Mouse (Mus musculus): ENCODE data around the gene Idh1.

DNA sequence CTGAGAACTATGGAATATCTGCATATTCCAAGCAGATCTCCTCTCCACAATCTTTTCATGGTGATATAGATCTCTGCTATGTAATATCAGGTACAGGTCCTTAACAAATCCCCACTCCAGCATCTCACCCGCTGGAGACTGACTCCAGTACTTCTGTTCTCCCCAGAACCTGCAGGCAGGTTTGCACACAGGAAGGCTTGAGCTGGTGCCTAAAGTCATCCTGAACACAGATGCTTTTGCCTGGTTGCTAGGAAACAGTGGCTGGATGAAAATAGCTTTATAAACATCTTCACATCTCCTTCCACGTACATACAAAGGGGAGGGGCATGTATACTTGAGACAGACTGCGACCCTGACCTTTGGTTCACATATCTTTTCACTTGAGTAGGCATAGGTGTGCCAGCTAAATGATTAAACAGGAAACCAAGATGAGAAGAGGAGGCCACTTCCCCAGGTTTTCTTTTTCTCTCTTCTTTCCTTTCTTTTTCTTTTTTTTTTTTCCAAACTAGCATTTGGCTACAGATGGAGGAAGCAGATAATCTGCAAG, 56.6 kb downstream of the Idh1 start:
- no peak for TF ChIP-seq HCFC1 (IDR thresholded peaks at IDR 0.05; ENCODE audit: borderline replicate concordance, insufficient read depth, low read length)
- TF ChIP-seq MAFK (IDR thresholded peaks at IDR 0.05; ENCODE audit: insufficient read depth, low read depth, low read length), result no peak
- no peak for TF ChIP-seq CHD2 (IDR thresholded peaks at IDR 0.05; ENCODE audit: low read depth, low read length)
- no peak for TF ChIP-seq ZC3H11A (IDR thresholded peaks at IDR 0.05; ENCODE audit: borderline replicate concordance, low read depth, low read length)
- no peak for TF ChIP-seq ZNF384 (IDR thresholded peaks at IDR 0.05; ENCODE audit: low read depth, low read length)

All from ES-E14 (cell line).